Mouse (Mus musculus): ENCODE measurements at regions not wholly inside any gene's neighbourhood (a gene's known extent, or its start where the extent isn't known, plus 50 kb on each side); places are given as distances from the start of the nearest gene placed in this dataset.
"Not testable (repeated sequence)": the region's sequence is repeated elsewhere in the genome, so short reads cannot be mapped to it uniquely, and the experiment has no call there.

DNA sequence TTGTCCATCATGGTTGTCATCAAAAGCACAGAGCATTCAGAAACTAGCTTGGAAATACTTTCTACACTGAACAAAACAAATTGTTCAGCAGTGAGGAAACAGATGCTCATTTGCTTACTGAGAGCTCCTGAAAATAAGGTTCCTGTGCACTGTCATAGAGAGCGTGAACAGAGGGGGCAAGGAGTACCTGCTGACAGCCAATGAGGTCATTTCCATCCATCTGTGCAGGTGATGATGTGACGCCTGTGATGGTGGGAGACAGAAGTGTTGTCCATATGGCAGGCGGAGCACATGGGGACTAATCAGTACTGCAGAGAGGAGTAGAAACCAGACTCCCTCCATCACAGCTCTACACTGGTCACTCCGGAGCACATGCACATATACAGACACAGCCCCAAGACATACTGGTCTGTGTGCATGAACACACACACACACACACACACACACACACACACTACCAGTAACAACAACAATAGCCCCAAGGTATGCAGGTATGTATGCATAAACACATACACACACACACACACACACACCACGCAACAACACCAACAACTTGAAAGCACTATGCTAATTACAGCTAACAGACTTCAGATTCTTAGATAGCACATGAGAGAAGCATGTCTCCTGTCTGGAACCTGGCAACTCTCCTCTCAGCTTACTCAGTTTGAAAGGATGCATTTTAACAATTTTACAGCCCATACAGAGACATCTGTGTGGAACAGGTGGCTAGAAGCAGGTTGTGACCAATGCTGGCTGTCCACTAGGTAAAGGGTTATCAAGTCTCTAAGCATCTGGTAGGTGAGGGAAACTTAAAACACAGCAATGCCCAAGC lies 1056.2 kb downstream of the Poteg start:
- TF ChIP-seq CTCF (IDR thresholded peaks at IDR 0.05): no peak
- intact Hi-C loops (cut with DNase I): no loop called here
- no peak overlapping the region for H3K4me3 ChIP-seq
- H3K27ac ChIP-seq: no peak overlapping the region
- no peak for DNase-seq

DNA sequence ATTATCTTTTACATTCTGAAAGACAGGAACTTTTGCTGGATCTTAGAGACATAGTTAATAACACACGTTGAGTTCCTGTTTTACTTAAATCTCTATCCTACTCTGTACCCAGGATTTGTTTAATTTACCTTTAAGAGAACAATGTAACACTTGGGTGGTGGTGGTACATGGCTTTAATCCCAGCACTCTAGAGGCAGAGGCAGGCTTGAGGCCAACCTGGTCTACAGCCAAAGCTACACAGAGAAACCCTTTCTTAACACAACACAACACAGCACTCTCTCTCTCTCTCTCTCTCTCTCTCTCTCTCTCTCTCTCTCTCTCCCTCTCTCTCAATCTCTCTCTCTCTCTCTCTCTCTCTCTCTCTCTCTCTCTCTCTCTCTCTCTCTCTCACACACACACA lies 1076.0 kb downstream of the Poteg start:
- H3K4me3 ChIP-seq; intact Hi-C loops (cut with DNase I); DNase-seq: not testable (repeated sequence)

DNA sequence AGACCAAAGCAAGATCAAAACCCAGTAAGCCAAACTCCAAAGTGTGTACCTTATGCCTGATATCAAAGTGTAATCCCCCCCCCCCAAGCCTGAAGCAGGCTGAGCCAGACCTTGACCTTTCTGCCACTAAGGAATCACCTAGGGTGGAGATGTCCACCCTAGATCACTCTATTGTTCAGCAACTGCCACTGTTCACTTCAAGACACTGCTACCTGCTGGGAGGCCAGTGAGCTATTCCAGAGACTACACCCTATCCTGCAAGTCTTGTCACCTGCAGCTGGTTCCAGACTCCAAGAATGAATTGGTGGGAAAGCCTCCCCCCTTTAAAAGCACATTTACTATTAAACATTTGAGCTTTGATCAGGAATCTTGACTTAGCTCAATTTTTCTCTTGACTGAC lies 1099.8 kb downstream of the Poteg start:
- TF ChIP-seq CTCF (IDR thresholded peaks at IDR 0.05): no peak
- intact Hi-C loops (cut with DNase I): no loop called here
- H3K4me3 ChIP-seq: no peak overlapping the region
- no peak overlapping the region for H3K27ac ChIP-seq
- no peak for DNase-seq

More for the DNA sequence above, 1076.0 kb downstream of the Poteg start:
- H3K27ac ChIP-seq: not testable (repeated sequence)

DNA sequence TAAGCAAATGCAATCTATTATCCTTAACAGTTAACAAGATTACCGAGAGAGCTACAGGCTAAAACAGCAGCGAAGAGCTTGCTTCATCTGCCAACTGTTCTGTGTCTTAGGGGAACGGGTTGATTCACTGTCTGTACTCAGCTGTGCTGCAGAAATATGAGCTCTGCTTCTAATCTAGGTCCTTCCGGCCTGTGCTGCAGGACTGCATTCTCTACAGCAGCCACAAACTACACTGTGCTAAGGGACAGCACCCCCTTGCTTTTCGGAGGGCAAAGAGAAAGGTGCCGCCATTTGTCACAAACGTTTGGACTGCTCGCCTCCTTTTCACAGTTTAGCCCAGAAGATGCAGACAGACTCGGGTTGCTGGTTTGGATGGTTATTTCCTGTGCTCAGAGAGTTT lies 1112.4 kb downstream of the Poteg start:
- Histone ChIP-seq H3K27ac (no peak overlapping the region), H3K4me3 (peak overlapping the region; percentile 29)
- 0 out of 2 replicates have a peak, but pooled peaks have one; percentile 2 for TF ChIP-seq CTCF (IDR thresholded peaks at IDR 0.05)
- intact Hi-C loops (cut with DNase I): no loop called here
- DNase-seq: no peak

DNA sequence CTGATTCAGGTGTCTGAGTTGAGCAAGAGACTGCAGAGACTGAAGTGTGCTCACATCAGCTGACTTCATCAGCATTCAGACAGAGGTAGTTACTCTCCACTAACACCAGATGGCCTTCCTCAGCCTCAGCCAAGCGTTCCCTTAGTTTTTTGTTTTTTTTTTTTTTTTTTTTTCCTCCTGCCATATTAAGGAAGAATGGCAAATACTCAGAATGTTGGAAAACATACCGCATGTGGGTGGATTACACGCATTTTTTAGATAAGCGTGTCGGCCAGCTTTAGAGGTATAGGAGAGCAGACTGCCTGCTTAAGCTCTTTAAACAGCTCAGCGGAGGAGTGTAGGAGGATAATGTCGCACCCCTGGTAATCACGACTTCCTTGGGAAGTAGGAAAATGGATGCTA lies 1131.8 kb downstream of the Poteg start:
- no peak for DNase-seq
- no peak overlapping the region for H3K27ac ChIP-seq
- intact Hi-C loops (cut with DNase I): no loop called here
- no peak; the same call in 1 of the 2 replicates for TF ChIP-seq CTCF (IDR thresholded peaks at IDR 0.05)
- H3K4me3 ChIP-seq: no peak overlapping the region

DNA sequence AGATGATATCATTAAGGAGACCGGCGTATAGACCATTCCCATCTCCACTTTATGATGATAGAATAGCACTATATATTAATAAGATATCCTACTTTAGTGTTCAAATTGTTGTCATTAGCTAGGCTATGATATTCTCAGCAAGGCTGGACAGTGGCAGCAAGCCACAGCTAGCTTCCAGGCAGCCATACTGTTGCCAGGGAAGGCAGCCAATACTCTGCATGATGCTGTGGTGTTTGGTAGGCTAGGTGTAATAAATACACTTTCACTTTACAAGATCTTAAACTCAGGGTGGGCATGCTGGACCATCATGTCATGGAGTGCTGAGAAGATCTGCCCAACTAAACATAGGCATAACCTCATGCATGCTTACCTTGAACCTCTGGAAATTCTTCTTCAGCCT lies 1133.4 kb downstream of the Poteg start:
- Histone ChIP-seq H3K4me3 (no peak overlapping the region), H3K27ac (no peak overlapping the region)
- intact Hi-C loops (cut with DNase I): no loop called here
- no peak for DNase-seq
- TF ChIP-seq CTCF (IDR thresholded peaks at IDR 0.05): no peak

DNA sequence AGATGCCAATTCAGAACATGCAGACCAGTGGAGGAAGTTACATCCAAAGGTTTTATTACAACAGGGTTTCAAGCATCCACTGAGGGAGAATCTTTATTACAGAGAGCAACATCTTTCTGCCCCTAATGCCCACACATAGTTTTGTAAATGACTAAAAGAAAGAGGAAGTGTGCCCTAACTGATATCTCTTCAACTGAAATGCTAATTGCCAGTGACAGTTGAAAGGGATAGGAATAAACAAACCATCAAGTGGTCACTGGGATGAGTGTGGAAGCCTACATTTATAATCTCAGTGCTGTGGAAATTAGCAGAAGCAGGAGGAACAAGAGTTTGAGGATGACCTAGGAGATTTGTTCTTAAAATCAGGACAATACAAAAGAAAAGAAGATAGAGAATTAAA lies 1142.5 kb downstream of the Poteg start:
- Histone ChIP-seq H3K4me3 (no peak overlapping the region), H3K27ac (no peak overlapping the region)
- no peak for TF ChIP-seq CTCF (IDR thresholded peaks at IDR 0.05)
- intact Hi-C loops (cut with DNase I): no loop called here
- no peak for DNase-seq

DNA sequence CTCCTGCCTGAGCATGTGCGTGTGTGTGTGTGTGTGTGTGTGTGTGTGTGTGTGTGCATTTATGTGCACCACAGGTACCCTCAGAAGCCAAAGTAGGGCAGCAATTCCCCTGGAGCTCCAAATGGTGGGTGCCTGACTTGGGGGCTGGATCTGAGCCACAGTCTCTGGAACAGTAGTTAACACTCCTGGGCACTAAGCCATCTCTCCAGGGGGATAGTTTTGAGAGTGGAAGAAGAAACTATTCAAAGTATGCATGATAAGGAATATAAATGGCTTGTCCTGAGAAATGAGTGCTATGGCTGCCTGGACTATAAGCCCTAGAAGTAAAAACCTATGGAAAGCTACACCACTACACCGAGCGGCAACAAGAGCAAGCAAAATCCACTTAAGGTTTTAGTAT lies 1145.8 kb downstream of the Poteg start:
- DNase-seq: no peak
- H3K27ac ChIP-seq: no peak overlapping the region
- H3K4me3 ChIP-seq: no peak overlapping the region
- intact Hi-C loops (cut with DNase I): no loop called here
- no peak for TF ChIP-seq CTCF (IDR thresholded peaks at IDR 0.05)

DNA sequence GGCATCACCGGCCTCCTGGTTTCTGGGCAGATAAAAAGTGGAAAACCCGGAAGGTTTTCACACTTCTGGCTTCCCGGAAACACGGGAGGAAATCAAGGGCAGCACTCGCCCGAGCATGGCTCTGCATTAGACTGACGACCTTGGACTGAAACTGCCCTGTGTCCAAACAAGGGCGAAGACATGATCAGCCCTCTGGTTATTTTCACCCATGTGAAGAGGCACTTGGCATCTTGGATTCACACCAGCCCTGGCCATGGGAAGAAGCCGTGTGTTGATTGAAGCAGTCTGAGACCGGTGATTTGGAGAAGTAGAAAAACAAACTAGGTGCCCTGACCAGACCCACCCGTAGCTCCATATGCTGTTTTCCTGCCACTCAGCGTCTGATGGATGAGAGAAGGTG lies 1146.7 kb downstream of the Poteg start:
- TF ChIP-seq CTCF (IDR thresholded peaks at IDR 0.05): no peak
- no peak overlapping the region for H3K27ac ChIP-seq
- intact Hi-C loops (cut with DNase I): no loop called here
- DNase-seq: no peak
- H3K4me3 ChIP-seq: no peak overlapping the region

DNA sequence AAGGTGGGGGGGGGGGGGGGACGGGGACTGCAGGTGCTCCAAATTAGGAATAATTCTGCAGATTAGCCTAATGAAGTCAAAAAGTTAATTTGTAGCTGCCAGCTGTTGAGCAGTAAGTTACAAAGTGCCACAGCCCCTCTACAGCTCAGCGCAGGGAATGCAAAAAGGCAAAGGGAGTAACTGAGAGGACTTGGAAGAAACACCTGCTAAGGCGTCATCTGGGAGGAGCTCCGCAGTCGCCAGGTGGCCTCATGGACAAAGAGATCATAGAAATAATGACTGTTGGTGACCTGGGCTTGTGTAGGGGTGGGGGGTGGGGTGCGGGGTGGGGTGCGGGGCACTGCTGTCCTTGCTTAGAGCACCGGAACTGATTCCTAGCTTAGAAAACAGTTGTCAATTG lies 1147.1 kb downstream of the Poteg start:
- no peak for TF ChIP-seq CTCF (IDR thresholded peaks at IDR 0.05)
- no peak overlapping the region for H3K27ac ChIP-seq
- no peak for DNase-seq
- intact Hi-C loops (cut with DNase I): no loop called here
- H3K4me3 ChIP-seq: no peak overlapping the region

DNA sequence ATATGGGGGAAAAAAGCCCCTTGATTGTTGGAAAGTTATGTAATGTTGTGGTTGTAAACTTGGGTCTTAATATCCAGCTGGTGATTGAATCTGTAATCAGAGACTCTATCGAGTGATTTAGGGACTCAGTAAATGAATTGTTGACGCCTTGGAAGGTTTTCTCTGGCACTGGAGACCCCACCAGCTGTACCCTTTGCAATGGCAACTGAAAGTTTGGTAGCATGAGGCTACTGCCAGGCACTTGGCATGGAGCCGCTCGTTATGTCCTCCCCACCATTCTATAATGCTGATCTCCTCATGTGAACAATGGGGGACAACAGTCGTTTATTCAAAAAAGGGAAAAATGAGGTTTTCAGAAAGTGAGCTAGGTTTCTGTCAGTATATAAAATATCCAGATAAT lies 1148.4 kb downstream of the Poteg start:
- intact Hi-C loops (cut with DNase I): no loop called here
- no peak for TF ChIP-seq CTCF (IDR thresholded peaks at IDR 0.05)
- DNase-seq: no peak
- Histone ChIP-seq H3K4me3 (no peak overlapping the region), H3K27ac (no peak overlapping the region)

Data from gastrocnemius, adult 2 months (tissue).